Mouse (Mus musculus): ENCODE measurements around the gene Eif4e1b. TPM values are rescaled to one million over a fixed set of nuclear protein-coding genes. Genes with fewer than 3 reads are reported as not detected.

Gene Eif4e1b
- polyA plus RNA-seq, 1 experiment from 2014 or later = not detected

DNA sequence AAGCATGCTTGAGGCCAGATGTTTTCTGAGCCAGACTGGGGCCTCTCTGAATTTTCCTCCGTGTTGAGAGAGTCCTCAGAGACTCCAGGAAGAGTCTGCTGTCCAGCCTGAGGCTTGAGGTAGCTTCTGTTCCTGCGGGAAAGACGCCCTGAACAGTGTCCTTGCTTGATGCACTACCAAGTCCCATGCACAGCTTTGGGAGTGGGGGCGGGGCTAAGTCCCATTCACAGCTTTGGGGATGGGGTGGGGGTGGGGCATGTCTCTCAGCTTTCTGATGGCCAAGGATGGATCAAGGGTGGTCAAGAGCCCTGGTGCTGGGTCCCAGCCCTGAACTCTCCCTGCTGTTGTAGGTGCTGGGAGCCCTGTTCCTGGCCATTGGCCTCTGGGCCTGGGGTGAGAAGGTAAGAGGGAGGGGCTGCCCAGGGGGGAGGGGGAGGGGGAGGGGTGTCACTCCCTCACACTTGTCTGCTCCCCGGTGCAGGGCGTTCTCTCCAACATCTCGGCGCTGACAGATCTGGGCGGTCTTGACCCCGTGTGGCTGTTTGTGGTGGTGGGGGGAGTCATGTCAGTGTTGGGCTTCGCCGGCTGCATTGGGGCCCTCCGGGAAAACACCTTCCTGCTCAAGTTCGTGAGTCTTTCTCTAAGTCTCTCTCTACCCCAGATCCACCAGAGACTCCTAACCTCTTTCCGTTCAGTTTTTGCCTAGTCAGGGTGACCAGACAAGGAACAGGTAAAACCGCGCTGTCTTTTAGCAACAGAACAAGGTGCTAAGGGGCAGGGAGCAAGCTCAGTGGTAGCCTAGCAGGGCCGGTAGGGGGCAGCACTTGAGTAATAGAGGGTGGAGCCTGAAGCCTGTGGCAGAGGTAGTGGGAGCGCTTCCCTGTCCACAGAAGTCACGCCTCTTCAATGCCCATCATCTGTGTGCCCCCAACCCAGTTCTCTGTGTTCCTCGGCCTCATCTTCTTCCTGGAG, 8.7 kb downstream of the Eif4e1b start:
- Histone ChIP-seq H3K27ac (ENCODE audit: low read depth, low read length) (no peak overlapping the region), H3K4me1 (ENCODE audit: control insufficient read depth, insufficient read depth, low read length) (peaks cover 3% of the 10 kb centered on the region; the same call in 1 of the 2 replicates), H3K27me3 (replicated peaks; ENCODE audit: control insufficient read depth, insufficient read depth, low read length) (0 out of 2 replicates have a peak, but pooled peaks cover 6% of the 10 kb centered on the region), H3K36me3 (ENCODE audit: control insufficient read depth, insufficient read depth, low read length) (no peaks in the 10 kb centered on the region), H3K4me2 (ENCODE audit: low read length) (no peak overlapping the region), H3K4me3 (ENCODE audit: low read depth, low read length) (no peak overlapping the region), H3K9me3 (replicated peaks; ENCODE audit: control insufficient read depth, low read length) (no peaks in the 10 kb centered on the region), H3K9ac (ENCODE audit: low read length) (no peak overlapping the region)
- ATAC-seq (no peak), DNase-seq (ENCODE audit: low spot score) (no peak)
- WGBS = 20% methylated on average over 21 of the region's 21 CpGs

DNA sequence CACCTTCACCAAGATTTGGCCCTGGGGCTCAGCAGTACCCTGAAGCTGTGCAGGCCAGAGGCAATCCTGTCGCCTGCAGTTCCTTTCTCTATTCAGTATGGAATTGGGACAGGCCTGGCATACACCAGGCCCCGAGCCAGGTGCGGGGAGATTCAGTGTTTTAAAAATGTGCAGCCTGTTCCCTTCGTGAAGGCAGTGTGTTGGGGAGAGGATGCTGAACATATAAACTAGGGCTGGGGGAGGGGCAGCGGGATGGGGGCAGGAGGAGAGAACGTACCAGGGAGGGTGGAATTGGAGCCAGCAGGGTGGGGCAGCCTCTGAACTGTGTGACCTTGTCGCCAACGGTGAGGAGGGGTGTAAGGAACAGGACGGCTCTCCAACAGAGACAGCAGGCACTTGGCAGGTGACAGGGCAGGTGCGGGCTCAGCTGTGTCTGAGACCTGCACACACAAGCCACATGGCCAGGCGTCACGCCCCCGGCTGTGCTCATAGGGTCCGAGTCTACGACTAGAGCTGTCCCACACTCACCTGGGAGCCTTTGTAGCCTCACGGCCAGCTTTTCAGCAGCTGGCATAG, 10.3 kb downstream of the Eif4e1b start:
- Histone ChIP-seq H3K4me3 (ENCODE audit: low read depth, low read length) (no peak overlapping the region), H3K4me1 (ENCODE audit: control insufficient read depth, insufficient read depth, low read length) (peaks cover 3% of the 10 kb centered on the region; the same call in 1 of the 2 replicates), H3K9me3 (replicated peaks; ENCODE audit: control insufficient read depth, low read length) (no peaks in the 10 kb centered on the region), H3K4me2 (ENCODE audit: low read length) (no peak overlapping the region), H3K9ac (ENCODE audit: low read length) (no peak overlapping the region), H3K36me3 (ENCODE audit: control insufficient read depth, insufficient read depth, low read length) (no peaks in the 10 kb centered on the region), H3K27me3 (replicated peaks; ENCODE audit: control insufficient read depth, insufficient read depth, low read length) (0 out of 2 replicates have a peak, but pooled peaks cover 6% of the 10 kb centered on the region), H3K27ac (ENCODE audit: low read depth, low read length) (no peak overlapping the region)
- 76% methylated on average over 16 of the region's 16 CpGs for WGBS
- DNase-seq (ENCODE audit: low spot score) (no peak), ATAC-seq (no peak)

DNA sequence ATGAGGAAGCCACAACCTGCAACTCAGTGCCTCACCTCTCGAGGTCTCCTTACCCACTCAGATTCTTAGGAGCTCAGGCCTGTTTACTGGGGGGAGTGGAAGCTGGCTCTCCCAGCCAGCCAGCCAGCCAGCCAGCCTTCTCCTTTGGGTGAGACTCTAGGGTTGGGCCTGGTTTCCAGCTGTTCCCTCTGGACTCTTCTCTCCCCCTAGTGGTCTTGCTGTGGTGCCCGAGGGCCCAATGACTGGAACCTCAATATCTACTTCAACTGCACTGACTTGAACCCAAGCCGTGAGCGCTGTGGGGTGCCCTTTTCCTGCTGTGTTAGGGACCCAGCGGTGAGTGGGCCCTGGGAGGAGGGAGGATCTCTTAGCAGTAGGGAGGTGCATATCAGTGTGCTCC, 11.0 kb downstream of the Eif4e1b start:
- 0 out of 2 replicates have a peak, but pooled peaks cover 6% of the 10 kb centered on the region for H3K27me3 ChIP-seq (replicated peaks; ENCODE audit: control insufficient read depth, insufficient read depth, low read length)
- no peak for ATAC-seq
- H3K27ac ChIP-seq (ENCODE audit: low read depth, low read length) = no peak overlapping the region
- no peak overlapping the region for H3K9ac ChIP-seq (ENCODE audit: low read length)
- no peak overlapping the region for H3K4me2 ChIP-seq (ENCODE audit: low read length)
- no peak overlapping the region for H3K4me3 ChIP-seq (ENCODE audit: low read depth, low read length)
- no peaks in the 10 kb centered on the region for H3K9me3 ChIP-seq (replicated peaks; ENCODE audit: control insufficient read depth, low read length)
- H3K4me1 ChIP-seq (ENCODE audit: control insufficient read depth, insufficient read depth, low read length) = peaks cover 1% of the 10 kb centered on the region; the same call in 1 of the 2 replicates
- 40% methylated on average over 5 of the region's 5 CpGs for WGBS
- no peak for DNase-seq (ENCODE audit: low spot score)
- no peaks in the 10 kb centered on the region for H3K36me3 ChIP-seq (ENCODE audit: control insufficient read depth, insufficient read depth, low read length)

DNA sequence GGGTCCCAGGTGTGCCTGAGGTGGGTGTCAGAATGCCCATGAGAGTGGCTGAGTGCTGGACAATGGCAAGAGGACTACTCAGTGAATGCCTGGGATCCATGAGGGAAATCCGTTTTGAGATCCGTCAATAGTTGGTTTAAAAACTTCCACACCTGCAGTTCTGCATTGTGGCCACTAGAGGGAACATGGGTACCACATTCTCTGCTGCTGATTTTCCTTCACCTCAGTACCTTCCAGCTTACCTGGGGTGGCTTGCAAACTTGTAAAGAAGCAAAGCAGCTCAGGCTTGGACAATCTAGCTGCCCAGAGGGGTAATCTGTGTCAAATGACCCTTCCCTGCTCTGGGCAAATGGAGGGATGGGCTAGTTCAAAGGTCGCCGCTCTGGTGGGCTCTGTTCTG, 13.6 kb downstream of the Eif4e1b start:
- Histone ChIP-seq H3K4me3 (ENCODE audit: low read depth, low read length) (no peak overlapping the region), H3K36me3 (ENCODE audit: control insufficient read depth, insufficient read depth, low read length) (no peaks in the 10 kb centered on the region), H3K27ac (ENCODE audit: low read depth, low read length) (no peak overlapping the region), H3K9ac (ENCODE audit: low read length) (no peak overlapping the region), H3K9me3 (replicated peaks; ENCODE audit: control insufficient read depth, low read length) (no peaks in the 10 kb centered on the region), H3K27me3 (replicated peaks; ENCODE audit: control insufficient read depth, insufficient read depth, low read length) (no peaks in the 10 kb centered on the region), H3K4me2 (ENCODE audit: low read length) (no peak overlapping the region), H3K4me1 (ENCODE audit: control insufficient read depth, insufficient read depth, low read length) (no peaks in the 10 kb centered on the region)
- ATAC-seq (0 out of 2 replicates have a peak, but pooled peaks have one; percentile 23), DNase-seq (ENCODE audit: low spot score) (peak; percentile 71)
- 39% methylated on average over 4 of the region's 4 CpGs for WGBS

DNA sequence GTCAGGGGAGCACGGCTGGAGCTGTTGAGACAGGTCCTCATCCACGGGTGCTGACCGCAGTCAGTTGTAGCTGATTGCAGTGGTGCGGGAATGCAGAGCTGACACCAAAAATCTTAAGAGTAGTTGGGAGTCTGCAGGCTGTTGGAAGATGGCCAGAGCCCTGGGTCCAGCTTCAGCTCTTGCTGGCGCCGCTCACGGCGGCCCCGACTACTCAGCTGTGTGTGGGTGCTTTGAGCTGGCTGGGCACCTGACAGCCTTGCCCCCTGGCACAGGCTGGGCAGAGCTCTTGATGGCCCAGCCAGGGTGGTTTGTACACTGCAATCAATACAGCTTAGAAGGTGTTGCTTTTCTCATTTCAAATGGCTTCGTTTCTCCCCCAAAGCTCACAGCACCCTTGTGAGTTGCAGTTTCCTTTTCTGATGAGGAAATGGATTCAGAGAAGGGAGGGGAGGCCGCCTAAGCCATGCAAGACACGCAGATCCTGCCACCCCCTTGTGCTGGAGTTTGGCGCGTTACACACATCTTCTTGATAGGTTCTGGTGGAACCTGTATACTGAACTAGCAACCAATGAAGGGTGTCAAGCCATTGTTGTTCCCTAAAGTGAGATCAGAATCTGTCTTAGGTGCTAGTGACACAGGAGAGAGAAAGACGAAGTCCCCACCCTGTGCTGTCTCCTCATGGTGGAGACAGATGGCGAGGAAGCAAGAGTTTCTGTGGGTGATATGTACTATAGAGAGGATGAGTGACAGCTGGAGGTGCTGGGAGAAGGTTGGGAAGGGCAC, 14.3 kb downstream of the Eif4e1b start:
- H3K9me3 ChIP-seq (replicated peaks; ENCODE audit: control insufficient read depth, low read length) = no peaks in the 10 kb centered on the region
- DNase-seq (ENCODE audit: low spot score) = no peak
- no peak overlapping the region for H3K27ac ChIP-seq (ENCODE audit: low read depth, low read length)
- no peak overlapping the region for H3K9ac ChIP-seq (ENCODE audit: low read length)
- no peaks in the 10 kb centered on the region for H3K36me3 ChIP-seq (ENCODE audit: control insufficient read depth, insufficient read depth, low read length)
- no peaks in the 10 kb centered on the region for H3K27me3 ChIP-seq (replicated peaks; ENCODE audit: control insufficient read depth, insufficient read depth, low read length)
- no peak overlapping the region for H3K4me3 ChIP-seq (ENCODE audit: low read depth, low read length)
- 85% methylated on average over 16 of the region's 16 CpGs for WGBS
- H3K4me1 ChIP-seq (ENCODE audit: control insufficient read depth, insufficient read depth, low read length) = no peaks in the 10 kb centered on the region
- ATAC-seq = no peak
- no peak overlapping the region for H3K4me2 ChIP-seq (ENCODE audit: low read length)

DNA sequence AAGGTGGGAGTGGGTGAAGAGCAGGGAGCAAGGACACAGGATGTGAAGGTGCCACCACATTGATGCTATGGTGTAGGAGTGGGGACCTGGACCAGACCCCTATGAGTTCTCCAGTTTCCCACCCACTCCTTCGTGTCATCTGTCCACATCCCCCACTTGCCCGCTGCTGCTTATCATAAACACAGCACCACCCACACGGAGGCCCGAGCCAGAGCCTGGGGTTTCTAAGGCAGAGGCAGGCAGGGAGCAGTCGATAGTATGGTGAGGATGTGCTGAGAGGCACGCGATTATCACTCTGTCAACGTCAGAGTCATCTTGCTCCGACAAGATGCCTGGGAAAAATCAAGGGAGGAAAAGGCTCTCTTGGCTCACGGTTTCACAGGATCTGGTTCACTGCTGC, 14.9 kb downstream of the Eif4e1b start:
- H3K4me3 ChIP-seq (ENCODE audit: low read depth, low read length) = no peak overlapping the region
- H3K27me3 ChIP-seq (replicated peaks; ENCODE audit: control insufficient read depth, insufficient read depth, low read length) = no peaks in the 10 kb centered on the region
- ATAC-seq (no peak), DNase-seq (ENCODE audit: low spot score) (no peak)
- no peak overlapping the region for H3K4me2 ChIP-seq (ENCODE audit: low read length)
- no peak overlapping the region for H3K27ac ChIP-seq (ENCODE audit: low read depth, low read length)
- H3K9me3 ChIP-seq (replicated peaks; ENCODE audit: control insufficient read depth, low read length) = no peaks in the 10 kb centered on the region
- H3K9ac ChIP-seq (ENCODE audit: low read length) = no peak overlapping the region
- WGBS = 79% methylated on average over 10 of the region's 10 CpGs
- no peaks in the 10 kb centered on the region for H3K4me1 ChIP-seq (ENCODE audit: control insufficient read depth, insufficient read depth, low read length)
- no peaks in the 10 kb centered on the region for H3K36me3 ChIP-seq (ENCODE audit: control insufficient read depth, insufficient read depth, low read length)

DNA sequence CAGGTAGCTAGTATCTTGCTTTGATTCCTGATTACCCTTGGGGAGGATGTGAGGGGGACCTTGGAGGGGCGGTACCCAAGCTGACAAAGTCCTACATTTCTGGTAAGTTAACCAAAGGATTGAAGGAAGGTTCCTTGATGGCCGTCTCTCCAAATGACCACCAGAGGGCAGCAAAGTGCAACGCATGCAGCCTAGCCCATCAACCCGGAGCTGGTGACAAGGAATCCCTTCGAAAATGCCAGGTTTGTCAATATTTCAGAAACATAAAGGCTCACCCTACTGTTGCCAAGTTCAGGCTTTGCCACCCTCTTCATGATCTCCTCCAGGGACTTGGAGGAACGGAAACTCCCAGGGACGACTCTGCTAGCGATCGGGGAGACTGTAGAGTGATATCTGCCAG, 15.9 kb downstream of the Eif4e1b start:
- H3K4me2 ChIP-seq (ENCODE audit: low read length) = no peak overlapping the region
- 29% methylated on average over 9 of the region's 9 CpGs for WGBS
- no peak overlapping the region for H3K4me3 ChIP-seq (ENCODE audit: low read depth, low read length)

DNA sequence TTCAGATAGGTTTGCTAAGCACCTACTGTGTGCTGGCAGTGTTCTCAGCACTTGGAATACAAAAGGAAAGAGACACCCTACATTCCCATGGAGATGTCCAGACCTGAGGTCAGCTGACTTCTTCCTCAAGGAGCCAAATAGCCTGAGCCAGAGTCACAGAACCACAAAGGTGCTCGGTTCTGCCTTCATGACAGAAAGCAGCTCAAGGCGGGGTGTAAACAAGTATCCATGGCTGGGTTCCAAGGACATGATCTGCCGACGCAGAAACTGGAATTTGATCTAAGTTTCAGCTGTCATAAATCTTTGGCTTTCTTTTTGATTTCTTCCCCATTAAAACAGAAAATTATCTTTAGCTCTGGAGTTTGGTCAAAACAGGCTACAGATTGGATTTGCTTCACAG, 16.4 kb downstream of the Eif4e1b start:
- no peak overlapping the region for H3K4me2 ChIP-seq (ENCODE audit: low read length)
- no peak overlapping the region for H3K9ac ChIP-seq (ENCODE audit: low read length)
- no peaks in the 10 kb centered on the region for H3K9me3 ChIP-seq (replicated peaks; ENCODE audit: control insufficient read depth, low read length)
- WGBS = 64% methylated on average over 4 of the region's 4 CpGs
- no peaks in the 10 kb centered on the region for H3K27me3 ChIP-seq (replicated peaks; ENCODE audit: control insufficient read depth, insufficient read depth, low read length)
- H3K4me3 ChIP-seq (ENCODE audit: low read depth, low read length) = no peak overlapping the region
- no peaks in the 10 kb centered on the region for H3K36me3 ChIP-seq (ENCODE audit: control insufficient read depth, insufficient read depth, low read length)
- H3K4me1 ChIP-seq (ENCODE audit: control insufficient read depth, insufficient read depth, low read length) = no peaks in the 10 kb centered on the region
- no peak for DNase-seq (ENCODE audit: low spot score)
- no peak for ATAC-seq
- H3K27ac ChIP-seq (ENCODE audit: low read depth, low read length) = no peak overlapping the region

More for the DNA sequence above, 15.9 kb downstream of the Eif4e1b start:
- DNase-seq (ENCODE audit: low spot score) = peak; percentile 92
- Histone ChIP-seq H3K4me1 (ENCODE audit: control insufficient read depth, insufficient read depth, low read length) (no peaks in the 10 kb centered on the region), H3K9me3 (replicated peaks; ENCODE audit: control insufficient read depth, low read length) (no peaks in the 10 kb centered on the region), H3K27me3 (replicated peaks; ENCODE audit: control insufficient read depth, insufficient read depth, low read length) (no peaks in the 10 kb centered on the region), H3K36me3 (ENCODE audit: control insufficient read depth, insufficient read depth, low read length) (no peaks in the 10 kb centered on the region), H3K27ac (ENCODE audit: low read depth, low read length) (no peak overlapping the region), H3K9ac (ENCODE audit: low read length) (no peak overlapping the region)
- peak; percentile 70 for ATAC-seq

Measured in forebrain, embryonic 14.5 days (tissue).